Comparison of ENCODE assay signal across 32 mouse cellular contexts in genomic region chr12:15629971-15630370, GRCm38 (mm10).
"Had no signal": no experiment of that assay in that cellular context is flagged by ENCODE, and none has a peak within 500 bp of the region (broad histone marks: within the 10 kb centered on the region; RNA-seq: fewer than 3 reads in every experiment).

No protein-coding gene starts in this region.

- H3K27ac ChIP-seq: heart, embryonic 10.5 days; heart, embryonic 13.5 days; heart, embryonic 15.5 days; hindbrain, embryonic 10.5 days; hindbrain, embryonic 12.5 days; hindbrain, embryonic 13.5 days; hindbrain, embryonic 14.5 days; hindbrain, embryonic 15.5 days; hindbrain, postnatal 0 days; intestine, embryonic 15.5 days; kidney, embryonic 15.5 days; kidney, postnatal 0 days; layer of hippocampus, adult 2 months; left cerebral cortex, adult 2 months had no signal

- H3K4me1 ChIP-seq: heart, embryonic 10.5 days; heart, embryonic 12.5 days; hindbrain, embryonic 10.5 days; hindbrain, embryonic 12.5 days; hindbrain, embryonic 13.5 days; hindbrain, embryonic 15.5 days; intestine, embryonic 15.5 days; kidney, embryonic 15.5 days had no signal

- H3K36me3 ChIP-seq: heart, embryonic 10.5 days; heart, embryonic 12.5 days; heart, embryonic 13.5 days; heart, embryonic 15.5 days; hindbrain, embryonic 10.5 days; hindbrain, embryonic 12.5 days; hindbrain, embryonic 13.5 days; hindbrain, embryonic 15.5 days; intestine, embryonic 15.5 days; kidney, embryonic 15.5 days had no signal

- H3K9ac ChIP-seq: heart, embryonic 12.5 days; heart, embryonic 13.5 days; heart, embryonic 15.5 days; hindbrain, embryonic 12.5 days; hindbrain, embryonic 13.5 days; hindbrain, embryonic 14.5 days; hindbrain, embryonic 15.5 days; intestine, embryonic 15.5 days; kidney, embryonic 15.5 days had no signal

- H3K4me3 ChIP-seq: heart, embryonic 10.5 days; heart, embryonic 12.5 days; heart, embryonic 13.5 days; heart, embryonic 15.5 days; hindbrain, embryonic 10.5 days; hindbrain, embryonic 12.5 days; hindbrain, embryonic 13.5 days; hindbrain, embryonic 15.5 days; intestine, embryonic 15.5 days; kidney, embryonic 15.5 days; layer of hippocampus, adult 2 months; left cerebral cortex, adult 2 months had no signal

- DNase-seq: heart, postnatal 14 days; heart, postnatal 36 days; heart, postnatal 4 days; kidney, adult 11 months; kidney, adult 18-20 months; kidney, adult 2 months; kidney, adult 8-10 months; kidney, adult 9 months; kidney, postnatal 10 days; kidney, postnatal 14 days; kidney, postnatal 36 days; kidney, postnatal 4 days; layer of hippocampus, postnatal 36 days had no signal

- ATAC-seq: hindbrain, postnatal 0 days; inflammation-experienced regulatory T-cells, adult 6 months; intestine, embryonic 15.5 days; intestine, embryonic 16.5 days; intestine, postnatal 0 days had no signal

- H3K9me3 ChIP-seq: heart, embryonic 10.5 days; heart, embryonic 12.5 days; heart, embryonic 13.5 days; heart, embryonic 15.5 days; hindbrain, embryonic 10.5 days; hindbrain, embryonic 12.5 days; hindbrain, embryonic 13.5 days; hindbrain, embryonic 15.5 days; intestine, embryonic 15.5 days; kidney, embryonic 15.5 days had no signal

- H3K4me2 ChIP-seq: heart, embryonic 11.5 days; heart, embryonic 12.5 days; heart, embryonic 13.5 days; heart, embryonic 15.5 days; hindbrain, embryonic 12.5 days; hindbrain, embryonic 13.5 days; hindbrain, embryonic 14.5 days; hindbrain, embryonic 15.5 days; intestine, embryonic 15.5 days; kidney, embryonic 15.5 days had no signal

- H3K27me3 ChIP-seq: heart, embryonic 12.5 days; heart, embryonic 13.5 days; heart, embryonic 15.5 days; hindbrain, embryonic 12.5 days; hindbrain, embryonic 13.5 days; hindbrain, embryonic 15.5 days; intestine, embryonic 15.5 days; kidney, embryonic 15.5 days had no signal
